Mouse (Mus musculus) liver, adult 2 months (tissue): ENCODE data around the gene Rpe65. TPM values are rescaled to one million over a fixed set of nuclear protein-coding genes. Genes with fewer than 3 reads are reported as not detected.

Experiments
- DNase-seq: peaks from one replicate; pipeline ENCODE4 v3.0.0-alpha.2; 2011; ENCODE audit warnings: low read depth, low spot score; ENCODE audit errors: extremely low read depth
- H3K27ac ChIP-seq: fragments of 200-500 bp; replicated peaks from 2 replicates; pipeline ENCODE4 v1.5.1; 2012; ENCODE audit warnings: low read depth, mild to moderate bottlenecking, control low read depth, inconsistent platforms, low read length; ENCODE audit not compliant: insufficient read depth
- H3K27me3 ChIP-seq: fragments of 200-500 bp; 2 replicates; pipeline ENCODE4 v1.6.1; 2012; ENCODE audit warnings: mild to moderate bottlenecking, moderate library complexity, low read length, inconsistent platforms; ENCODE audit not compliant: control insufficient read depth, insufficient read depth
- H3K36me3 ChIP-seq: fragments of 200-500 bp; 2 replicates; pipeline ENCODE4 v1.6.1; 2012; ENCODE audit warnings: low read length, inconsistent platforms; ENCODE audit not compliant: control insufficient read depth, insufficient read depth
- H3K4me1 ChIP-seq: fragments of 200-500 bp; 2 replicates; pipeline ENCODE4 v1.6.1; 2011; ENCODE audit warnings: low read length; ENCODE audit not compliant: control insufficient read depth, insufficient read depth
- H3K4me3 ChIP-seq: fragments of 200-500 bp; 2 replicates; pipeline ENCODE4 v1.5.1; 2011; ENCODE audit warnings: low read depth, mild to moderate bottlenecking, control low read depth, low read length, moderate library complexity; ENCODE audit not compliant: insufficient read depth
- H3K79me2 ChIP-seq: fragments of 200-500 bp; 2 replicates; pipeline ENCODE4 v1.6.1; 2012; ENCODE audit warnings: inconsistent platforms, mild to moderate bottlenecking, low read length, moderate library complexity; ENCODE audit not compliant: control insufficient read depth, insufficient read depth
- H3K9ac ChIP-seq: fragments of 200-500 bp; 2 replicates; pipeline ENCODE4 v1.6.1; 2012; ENCODE audit warnings: low read depth, mild to moderate bottlenecking, control low read depth, inconsistent platforms, low read length
- CTCF ChIP-seq: fragments of 200-500 bp; IDR thresholded peaks from 2 replicates; pipeline ENCODE4 v1.5.1; 2011; ENCODE audit warnings: low read depth, low read length, control low read depth
- POLR2A ChIP-seq: fragments of 200-500 bp; IDR thresholded peaks from 2 replicates; pipeline ENCODE4 v1.6.1; 2011; ENCODE audit warnings: low read length, control low read depth; ENCODE audit not compliant: insufficient read depth; ENCODE audit errors: extremely low read depth
- WGBS: fragments of 180-500 bp; shearing (Covaris S2); methylation state at CpG from one replicate; pipeline ENCODE4 v1.1.7; 2018; 5-methylcytosine and 5-hydroxymethylcytosine counted together
- polyA plus RNA-seq: library from polyadenylated mRNA; depleted of rRNA; stranded (reverse); fragments of >200 nt; gene quantifications from 2 replicates; pipeline ENCODE4 v1.2.3, GENCODE M21; 2012; rRNA removed
- total RNA-seq: library from RNA; depleted of rRNA; stranded (reverse); fragments of >200 nt; gene quantifications from 2 replicates; pipeline ENCODE4 v1.2.3, GENCODE M21; 2014; rRNA removed

The Rpe65 gene
- not detected in 2 replicates for total RNA-seq
- not detected in 2 replicates for polyA plus RNA-seq

GRCm38 (mm10) chr3:159598875-159599274 lies at the start of gene Rpe65:
TSS of gene Rpe65 (plus strand) at chr3:159599175.
- Histone ChIP-seq H3K27ac (no peak within 1 kb of the TSS), H3K79me2 (no peaks in the 10 kb centered on the region), H3K27me3 (no peaks in the 10 kb centered on the region), H3K4me3 (no peak within 1 kb of the TSS), H3K9ac (no peak within 1 kb of the TSS), H3K36me3 (no peaks in the 10 kb centered on the region), H3K4me1 (no peaks in the 10 kb centered on the region)
- TF ChIP-seq CTCF (no peak), POLR2A (no peak)
- DNase-seq: no peak
- 80% methylated on average over 1 of the region's 1 CpGs for WGBS

GRCm38 (mm10) chr3:159550224-159550623 lies 48.8 kb upstream of the Rpe65 start:
- Histone ChIP-seq H3K27ac (no peak overlapping the region), H3K36me3 (no peaks in the 10 kb centered on the region), H3K79me2 (no peaks in the 10 kb centered on the region), H3K4me1 (no peaks in the 10 kb centered on the region), H3K9ac (no peak overlapping the region), H3K4me3 (no peak overlapping the region), H3K27me3 (no peaks in the 10 kb centered on the region)
- DNase-seq: no peak
- TF ChIP-seq POLR2A (no peak), CTCF (no peak)

GRCm38 (mm10) chr3:159614977-159615376 lies 16.0 kb downstream of the Rpe65 start:
- Histone ChIP-seq H3K9ac (no peak overlapping the region), H3K36me3 (no peaks in the 10 kb centered on the region), H3K4me1 (no peaks in the 10 kb centered on the region), H3K79me2 (no peaks in the 10 kb centered on the region), H3K27me3 (no peaks in the 10 kb centered on the region), H3K27ac (no peak overlapping the region), H3K4me3 (no peak overlapping the region)
- no peak for TF ChIP-seq CTCF
- no peak for TF ChIP-seq POLR2A
- 88% methylated on average over 1 of the region's 1 CpGs for WGBS
- no peak for DNase-seq

GRCm38 (mm10) chr3:159621026-159621425 lies 22.1 kb downstream of the Rpe65 start:
- DNase-seq: no peak
- Histone ChIP-seq H3K27me3 (no peaks in the 10 kb centered on the region), H3K36me3 (no peaks in the 10 kb centered on the region), H3K9ac (no peak overlapping the region), H3K79me2 (no peaks in the 10 kb centered on the region), H3K27ac (no peak overlapping the region), H3K4me1 (no peaks in the 10 kb centered on the region), H3K4me3 (no peak overlapping the region)
- WGBS: 47% methylated on average over 1 of the region's 1 CpGs
- no peak for TF ChIP-seq POLR2A

- Histone ChIP-seq H3K4me1 (no peaks in the 10 kb centered on the region), H3K79me2 (no peaks in the 10 kb centered on the region), H3K4me3 (no peak overlapping the region), H3K36me3 (no peaks in the 10 kb centered on the region), H3K27ac (no peak overlapping the region), H3K27me3 (no peaks in the 10 kb centered on the region), H3K9ac (no peak overlapping the region)
- DNase-seq: no peak
- 59% methylated on average over 1 of the region's 1 CpGs for WGBS
- TF ChIP-seq CTCF (no peak), POLR2A (no peak)
These were observed 25.0 kb downstream of the Rpe65 start for GRCm38 (mm10) chr3:159624010-159624409.

- TF ChIP-seq CTCF (no peak), POLR2A (no peak)
- 62% methylated on average over 1 of the region's 1 CpGs for WGBS
- Histone ChIP-seq H3K36me3 (no peaks in the 10 kb centered on the region), H3K4me1 (no peaks in the 10 kb centered on the region), H3K27ac (no peak overlapping the region), H3K79me2 (no peaks in the 10 kb centered on the region), H3K4me3 (no peak overlapping the region), H3K27me3 (no peaks in the 10 kb centered on the region), H3K9ac (no peak overlapping the region)
- no peak for DNase-seq
These were observed 61.8 kb downstream of the Rpe65 start for GRCm38 (mm10) chr3:159660741-159661140.
